Mouse (Mus musculus) liver, adult 2 months (tissue): ENCODE measurements at regions not wholly inside any gene's neighbourhood (a gene's known extent, or its start where the extent isn't known, plus 50 kb on each side); places are given as distances from the start of the nearest gene placed in this dataset.

Experiments used
- CTCF ChIP-seq: fragments of 200-500 bp; IDR thresholded peaks from 2 replicates; pipeline ENCODE4 v1.5.1; 2011; ENCODE audit warnings: low read depth, low read length, control low read depth
- POLR2A ChIP-seq: fragments of 200-500 bp; IDR thresholded peaks from 2 replicates; pipeline ENCODE4 v1.6.1; 2011; ENCODE audit warnings: low read length, control low read depth; ENCODE audit not compliant: insufficient read depth; ENCODE audit errors: extremely low read depth

DNA sequence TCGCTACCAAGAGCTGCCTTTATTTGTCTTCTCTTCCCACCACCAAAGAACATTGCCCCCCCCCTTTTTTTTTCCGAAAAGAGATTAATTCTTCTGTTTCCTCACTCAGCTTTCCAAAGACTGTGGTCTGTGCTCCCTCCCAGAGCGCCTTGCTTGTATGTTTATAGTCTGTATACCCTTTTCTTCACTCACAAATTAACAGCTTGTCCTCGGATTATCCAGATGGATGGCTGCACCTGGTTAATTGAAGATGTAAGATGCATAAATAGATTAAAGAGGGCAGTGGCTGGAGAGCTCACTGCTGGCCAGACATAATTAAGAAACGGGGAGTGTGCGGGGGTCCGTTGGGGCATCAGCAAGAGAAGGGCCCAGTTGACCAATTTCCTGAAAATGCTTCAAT lies 75.0 kb downstream of the Mat2b start:
- TF ChIP-seq POLR2A (no peak), CTCF (no peak)
